Mouse (Mus musculus): Measurements from ENCODE around the gene Lrp6.

The Lrp6 gene

DNA sequence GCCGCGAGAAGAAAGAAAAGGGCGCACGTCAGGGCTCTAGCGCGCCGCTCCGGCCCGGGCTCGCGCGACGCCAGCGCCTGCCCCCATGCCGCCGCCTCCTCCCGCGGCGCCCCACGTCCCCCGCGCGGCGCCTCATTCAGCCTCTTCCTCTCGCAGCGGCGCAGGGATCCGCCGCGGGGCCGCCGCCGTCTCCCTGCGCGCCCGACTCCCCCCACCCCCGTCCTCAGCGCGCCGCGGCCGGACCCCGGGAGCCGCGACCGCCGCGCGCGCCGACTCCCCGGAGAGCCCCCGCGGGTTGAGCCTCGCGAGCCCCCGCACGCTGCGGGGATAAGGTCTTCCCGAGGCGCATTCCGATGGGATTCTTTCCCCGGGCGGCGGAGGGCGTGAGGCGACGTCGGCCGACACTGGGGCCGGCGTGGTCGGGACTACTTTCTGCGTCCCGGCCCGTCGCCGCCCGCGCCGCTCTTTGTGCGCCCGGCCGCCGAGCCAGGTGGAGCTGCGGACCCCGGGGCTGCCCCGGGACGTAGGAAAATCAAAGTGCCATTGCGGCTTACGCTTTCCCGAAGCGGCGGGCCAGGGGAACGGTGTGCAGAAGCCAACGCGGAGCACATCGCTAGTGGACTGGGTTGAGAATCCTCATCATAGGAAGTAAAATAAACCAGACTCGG lies at the start of gene Lrp6:
Gene Lrp6, minus strand, starts transcription at position 148 of the 668 bp plus-strand sequence.
- peak; percentile 74 to 89 for DNase-seq

DNA sequence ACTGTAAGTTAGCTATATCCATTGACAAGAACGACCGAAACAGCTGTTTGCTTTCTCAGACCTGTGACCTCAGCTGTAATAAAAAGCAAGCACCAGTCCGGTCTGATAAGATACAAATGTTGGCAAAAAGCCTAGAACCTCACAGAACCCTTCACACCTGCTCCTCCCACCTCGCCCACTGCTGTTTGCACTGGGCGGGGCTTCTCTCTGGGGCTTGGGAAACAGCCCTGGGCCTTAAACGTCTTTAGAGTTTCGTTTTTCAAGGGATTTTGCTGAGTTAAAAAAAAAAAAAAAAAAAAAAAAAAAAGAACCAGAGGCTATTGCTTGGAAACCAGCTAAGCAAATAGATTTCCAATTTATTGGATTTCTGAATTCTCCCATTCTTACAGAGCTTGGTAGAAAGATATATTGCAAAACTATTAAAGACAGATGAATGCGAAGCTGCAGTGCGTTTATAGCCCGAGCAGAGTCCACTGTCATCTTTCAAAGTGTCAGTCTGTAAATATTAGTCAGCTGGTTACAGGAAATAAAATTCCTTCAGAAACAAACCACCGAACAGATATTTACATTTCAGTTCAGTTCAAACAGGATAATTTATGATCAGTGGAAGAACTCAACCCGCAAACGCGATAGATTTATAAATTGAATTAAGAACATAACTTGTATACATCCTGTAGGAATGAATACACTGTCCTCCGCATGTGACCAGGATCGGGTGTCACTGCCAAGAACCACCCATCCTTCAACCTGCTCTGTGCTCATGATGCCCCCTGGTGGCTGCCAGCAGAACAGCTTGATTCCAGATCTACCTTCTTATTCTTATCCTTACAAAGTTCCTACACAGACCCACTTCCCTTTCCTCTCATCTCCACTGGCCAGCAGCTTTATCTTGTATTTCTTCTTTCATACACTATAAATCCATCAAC lies 48.2 kb upstream of the Lrp6 start:
- DNase-seq = peak; percentile 90 to 91

DNA sequence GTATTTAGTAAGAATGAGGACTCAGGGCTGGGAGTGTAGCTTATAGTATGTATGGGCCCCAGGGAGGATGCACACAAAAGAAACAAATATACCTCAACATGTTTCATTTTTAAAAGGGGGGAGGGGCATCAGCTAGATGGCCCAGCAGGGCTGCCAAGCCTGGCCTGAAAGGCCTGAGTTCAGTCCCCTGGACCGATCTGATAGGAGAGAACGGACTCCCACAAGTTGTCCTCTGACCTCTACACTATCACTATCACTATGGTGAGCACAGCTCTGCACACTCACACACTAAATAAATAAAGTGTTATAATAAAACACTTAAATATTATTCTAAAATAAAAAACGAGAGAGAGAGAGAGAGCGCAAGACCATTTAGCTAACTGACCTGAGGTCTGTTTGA lies 47.6 kb upstream of the Lrp6 start:
- DNase-seq = no peak

DNA sequence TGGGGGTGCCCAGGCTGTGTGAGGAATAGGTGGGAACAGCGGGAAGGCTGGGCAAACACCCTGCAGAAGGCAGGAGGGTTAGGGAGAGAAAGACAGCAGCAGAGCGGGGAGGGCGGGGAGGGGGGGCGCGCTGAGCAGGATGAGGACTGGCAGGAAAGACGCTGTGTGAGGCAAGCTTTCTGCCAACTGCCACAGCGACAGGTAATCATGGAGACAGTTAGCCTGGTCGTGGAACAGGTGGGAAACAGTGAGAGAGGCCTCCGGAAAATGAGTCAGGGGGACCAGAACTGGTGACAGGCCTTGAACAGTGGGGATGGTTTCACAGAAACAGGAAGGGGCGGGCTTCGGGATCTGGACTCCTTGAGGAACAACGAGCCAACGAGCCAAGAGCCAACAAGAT lies 45.1 kb upstream of the Lrp6 start:
- DNase-seq = peak in 1 of 2 experiments; percentile 11

DNA sequence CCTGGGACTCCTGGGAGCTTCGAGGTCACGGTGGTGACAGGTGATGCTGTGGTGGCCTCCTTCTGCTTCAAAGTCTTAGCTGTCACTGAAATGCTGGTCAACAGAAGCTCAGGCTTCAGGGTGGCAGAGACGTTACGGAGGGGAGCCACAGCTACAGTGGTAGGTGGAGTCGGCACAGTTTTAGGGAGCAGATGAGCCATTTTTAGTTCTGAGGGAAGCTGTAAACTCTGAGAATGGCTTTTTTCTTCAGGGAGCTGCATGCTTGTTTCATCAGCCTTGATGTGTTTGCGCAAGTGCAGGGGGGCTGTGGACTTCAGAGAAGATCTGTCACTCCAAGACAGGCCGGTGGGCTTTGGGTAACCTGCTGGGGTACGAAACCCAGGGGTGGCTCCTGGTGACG lies 43.6 kb upstream of the Lrp6 start:
- DNase-seq = no peak

DNA sequence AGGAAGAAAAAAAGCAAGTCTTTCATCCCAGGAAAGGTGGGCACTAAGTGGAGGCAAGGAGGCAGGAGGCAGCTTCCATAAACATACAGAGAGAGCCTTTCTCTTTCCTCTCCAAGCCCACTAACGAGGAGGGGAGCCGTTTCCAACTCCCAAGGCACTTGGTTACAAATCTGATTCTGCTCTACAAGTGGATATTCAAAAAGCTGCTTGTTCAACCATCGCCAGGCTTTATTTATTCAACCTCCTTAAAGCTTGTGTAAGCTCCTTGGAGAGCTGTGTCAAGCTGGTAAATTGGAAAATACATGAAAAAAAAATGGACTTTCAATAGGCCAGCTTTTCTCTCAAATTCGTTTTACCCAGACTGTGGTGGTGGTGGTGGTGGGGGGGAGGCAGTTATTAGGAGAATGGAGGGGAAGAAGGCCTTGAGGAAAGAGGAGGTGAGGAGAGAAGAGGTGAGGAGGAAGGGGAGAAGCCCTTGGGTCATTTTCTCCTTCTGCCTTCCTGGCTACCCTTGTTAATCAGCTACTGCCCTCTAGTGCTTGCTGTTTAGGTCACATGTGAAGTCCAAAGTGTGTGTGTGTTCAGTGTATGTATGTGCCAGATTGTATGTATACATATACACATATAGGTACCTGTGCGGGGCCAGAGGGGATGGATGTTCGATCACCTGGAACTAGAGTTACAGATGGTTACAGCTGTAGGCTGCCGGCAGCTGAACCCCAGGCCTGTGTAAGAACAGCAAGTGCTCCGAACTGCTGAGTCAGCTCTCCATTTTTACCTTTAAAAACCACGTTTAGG lies 40.4 kb upstream of the Lrp6 start:
- peak; percentile 22 to 25 for DNase-seq

DNA sequence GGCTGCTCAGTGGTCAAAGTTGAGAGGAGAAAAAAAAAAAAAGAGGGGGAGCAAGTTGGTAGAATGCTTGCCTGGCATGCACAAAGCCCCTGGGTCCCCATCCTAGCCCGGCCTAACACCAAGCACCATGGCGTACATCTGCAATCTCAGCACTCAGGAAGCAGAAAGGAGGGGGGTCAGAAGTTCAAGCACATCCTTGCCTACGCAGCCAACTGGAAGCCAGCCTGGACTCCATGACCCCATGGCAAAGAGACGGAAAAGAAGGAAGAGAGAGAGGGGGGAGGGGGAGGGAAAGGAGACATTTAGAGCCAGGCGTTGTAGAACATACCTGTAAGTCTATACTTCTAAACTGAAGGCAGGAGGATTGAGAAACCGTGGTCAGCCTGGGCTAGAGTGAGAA lies 39.8 kb upstream of the Lrp6 start:
- no peak for DNase-seq

DNA sequence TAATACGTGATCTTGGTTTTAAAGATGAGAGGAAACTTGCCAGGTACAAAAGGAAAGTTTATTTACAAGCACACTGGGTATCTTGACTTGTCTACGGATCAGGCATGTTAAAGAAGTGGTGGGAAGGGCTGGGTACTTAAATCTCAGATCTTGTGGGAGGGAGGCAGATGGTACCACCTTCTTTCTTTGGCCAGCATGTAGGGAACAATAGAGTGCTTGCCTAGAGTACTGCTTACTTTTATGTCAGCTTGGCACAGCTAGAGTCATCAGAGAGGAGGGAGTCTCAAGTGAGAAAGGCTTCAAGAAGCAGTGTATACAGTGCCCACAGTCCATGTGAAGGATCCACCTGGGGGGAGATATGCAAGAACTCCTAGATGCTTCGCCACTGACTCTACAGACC lies 38.4 kb upstream of the Lrp6 start:
- DNase-seq = no peak

DNA sequence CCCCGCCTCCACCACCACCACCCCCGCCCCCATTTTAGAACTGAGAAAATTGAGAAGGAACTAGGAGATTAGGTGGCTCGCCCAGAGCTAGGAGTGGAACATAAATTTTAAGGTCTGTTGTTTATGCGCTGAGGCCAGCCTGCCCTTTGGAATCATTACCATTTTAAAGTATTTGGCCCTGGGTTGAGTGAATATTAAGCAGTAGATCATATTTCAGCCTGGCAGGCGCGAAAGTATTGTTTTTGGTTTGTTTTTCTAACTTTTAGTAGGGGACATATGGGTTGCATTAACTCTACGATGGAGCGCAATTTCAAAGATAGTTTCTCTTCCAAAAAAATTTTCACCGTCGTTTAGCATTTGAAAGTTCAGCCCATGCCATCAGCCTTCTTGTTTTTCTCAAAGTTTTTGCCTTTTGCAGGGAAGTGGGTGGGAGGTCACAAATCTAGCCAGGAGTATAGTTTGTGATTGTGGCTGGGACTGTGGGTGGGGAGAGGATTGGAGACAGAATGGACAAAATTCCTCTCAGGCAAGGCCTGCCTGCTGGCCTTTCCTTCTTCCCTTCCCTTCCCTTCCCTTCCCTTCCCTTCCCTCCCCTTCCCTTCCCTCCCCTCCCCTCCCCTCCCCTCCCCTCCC lies 35.7 kb upstream of the Lrp6 start:
- DNase-seq = no peak

DNA sequence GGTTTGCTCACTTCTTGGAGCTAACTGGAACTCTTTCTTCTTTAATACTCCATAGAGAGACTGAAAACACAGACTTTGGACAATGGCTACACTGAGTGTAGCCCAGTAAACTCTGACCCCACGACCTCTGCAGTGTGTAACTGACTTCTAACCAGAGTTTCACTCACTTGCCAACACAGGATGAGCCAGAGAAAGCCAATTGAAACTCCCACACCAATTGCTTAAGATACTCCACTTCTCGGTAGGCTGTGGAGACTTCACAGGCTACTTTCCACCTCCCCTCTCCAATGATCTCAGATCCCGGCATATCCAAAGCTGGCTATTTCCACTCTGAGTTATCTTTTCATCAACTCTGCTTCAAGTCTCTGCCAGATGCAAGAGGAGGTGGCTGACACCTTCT lies 35.0 kb upstream of the Lrp6 start:
- DNase-seq = no peak

DNA sequence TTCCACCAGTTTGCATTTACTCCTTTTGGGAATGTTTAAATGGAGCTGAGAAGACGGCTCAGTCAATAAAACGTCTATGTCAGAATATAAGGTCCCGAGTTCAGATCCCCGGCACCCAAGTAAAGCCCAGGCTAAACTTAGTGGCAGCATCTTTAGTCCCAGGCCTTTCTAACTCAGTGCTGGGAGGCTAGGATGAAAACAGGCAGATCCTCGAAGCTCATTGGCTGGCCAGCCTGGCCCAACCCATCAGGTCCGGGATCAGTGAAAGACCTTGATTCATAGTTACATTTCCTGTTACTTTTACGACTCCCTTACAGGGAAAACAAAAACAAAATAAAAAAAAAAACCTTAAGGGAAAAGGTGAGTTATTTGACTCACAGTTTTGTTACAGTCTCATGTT lies 34.4 kb upstream of the Lrp6 start:
- DNase-seq = no peak

DNA sequence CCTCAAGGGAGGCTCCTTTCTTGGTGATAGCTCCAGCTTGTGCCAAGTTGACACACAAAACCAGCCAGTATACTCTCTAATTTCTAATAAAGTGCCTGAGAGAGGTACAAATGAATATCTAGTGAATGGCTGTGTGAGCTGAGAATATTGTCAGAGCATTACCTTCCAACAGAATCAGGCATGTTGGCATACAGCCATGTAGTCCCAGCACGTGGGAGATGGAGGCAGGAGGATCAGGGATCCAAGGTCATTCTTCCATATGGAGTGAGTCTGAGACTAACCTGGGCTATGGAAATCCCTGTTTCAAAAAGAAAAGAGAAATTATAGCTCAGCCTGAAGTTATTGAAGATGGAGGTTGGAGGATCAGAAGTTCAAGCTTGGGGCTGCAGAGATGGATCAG lies 32.5 kb upstream of the Lrp6 start:
- DNase-seq = no peak

DNA sequence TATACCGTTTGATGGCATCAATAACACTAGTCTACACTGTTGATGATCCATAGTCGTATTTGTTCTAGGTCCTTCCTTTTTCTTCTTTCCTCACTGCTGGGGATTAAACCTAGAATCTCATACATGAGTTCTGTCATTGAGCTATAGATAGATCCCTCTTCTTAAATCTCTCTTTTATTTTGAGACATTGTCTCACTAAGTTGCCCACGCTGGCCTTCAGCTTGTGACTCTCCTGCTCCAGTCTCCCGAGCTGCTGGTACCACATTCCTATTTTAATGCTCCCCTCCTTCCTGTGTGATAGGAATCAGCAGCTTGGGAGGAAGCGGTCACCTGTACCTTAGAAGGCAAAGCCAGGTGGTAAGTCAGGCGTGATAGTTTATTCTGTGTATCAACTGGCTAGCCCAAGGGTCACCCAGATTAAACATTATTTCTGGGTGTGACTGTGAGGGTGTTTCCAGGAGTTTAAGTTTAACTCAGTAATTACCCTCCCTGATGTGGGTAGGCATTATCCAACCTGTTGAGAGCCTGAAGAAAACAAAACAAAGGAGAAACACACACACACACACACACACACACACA lies 31.0 kb upstream of the Lrp6 start:
- no peak for DNase-seq

DNA sequence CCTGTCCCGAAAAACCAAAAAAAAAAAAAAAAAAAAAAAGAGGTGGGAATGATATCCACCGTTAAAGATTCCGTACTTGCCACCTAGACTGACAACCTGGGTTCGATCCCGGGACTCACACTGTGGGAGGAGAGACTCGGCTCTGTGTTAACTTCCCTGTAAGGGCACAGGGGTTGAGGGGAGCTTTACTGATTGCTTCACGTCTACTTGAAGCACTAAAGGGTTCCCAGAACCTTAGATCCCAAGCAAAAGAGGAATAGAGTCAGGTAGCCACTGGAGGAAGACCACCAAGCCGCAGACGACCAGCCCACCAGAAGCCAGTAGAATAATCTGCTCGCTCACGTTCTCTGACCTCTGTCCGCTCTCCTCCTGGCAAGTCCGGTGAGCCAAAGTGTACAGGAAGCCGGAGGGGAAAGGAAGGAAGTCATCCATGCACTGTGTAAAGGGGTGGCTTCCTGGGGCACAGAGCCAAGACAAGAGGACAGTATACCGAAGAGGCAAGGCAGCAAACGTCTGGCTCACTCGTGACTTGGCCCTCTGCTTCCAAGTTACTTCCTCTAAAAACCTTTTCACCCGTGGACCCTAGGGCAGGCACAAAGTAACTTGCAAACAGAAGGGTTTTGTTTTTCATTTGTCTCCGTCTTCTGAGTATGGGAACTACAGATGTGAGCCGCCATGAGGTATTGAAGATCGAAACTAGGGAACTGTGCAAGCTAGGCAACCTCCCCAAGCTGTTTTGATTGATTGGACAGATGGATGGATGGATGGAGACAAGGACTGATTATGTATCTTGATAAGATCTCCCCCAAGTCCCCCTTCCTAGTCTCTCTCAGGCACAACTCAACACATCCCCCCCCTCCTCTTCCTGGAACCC lies 28.0 kb upstream of the Lrp6 start:
- DNase-seq = no peak

DNA sequence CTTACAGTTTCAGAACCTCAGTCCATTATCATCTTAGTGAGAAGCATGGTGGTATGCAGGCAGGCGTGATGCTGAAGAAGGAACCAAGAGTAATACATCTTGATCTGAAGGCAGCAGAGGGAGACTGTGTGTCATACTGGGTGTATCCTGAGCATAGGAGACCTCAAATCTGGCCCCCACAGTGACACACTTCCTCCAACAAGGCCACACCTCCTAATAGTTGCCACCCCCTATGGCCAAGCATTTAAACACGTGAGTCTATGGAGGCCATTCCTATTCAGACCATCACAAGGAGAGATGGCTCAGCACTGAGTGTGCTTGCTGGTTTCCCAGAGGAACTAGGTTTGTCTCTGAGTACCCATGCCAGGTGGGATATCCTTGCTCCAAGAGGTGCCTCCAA lies 24.8 kb upstream of the Lrp6 start:
- no peak for DNase-seq

DNA sequence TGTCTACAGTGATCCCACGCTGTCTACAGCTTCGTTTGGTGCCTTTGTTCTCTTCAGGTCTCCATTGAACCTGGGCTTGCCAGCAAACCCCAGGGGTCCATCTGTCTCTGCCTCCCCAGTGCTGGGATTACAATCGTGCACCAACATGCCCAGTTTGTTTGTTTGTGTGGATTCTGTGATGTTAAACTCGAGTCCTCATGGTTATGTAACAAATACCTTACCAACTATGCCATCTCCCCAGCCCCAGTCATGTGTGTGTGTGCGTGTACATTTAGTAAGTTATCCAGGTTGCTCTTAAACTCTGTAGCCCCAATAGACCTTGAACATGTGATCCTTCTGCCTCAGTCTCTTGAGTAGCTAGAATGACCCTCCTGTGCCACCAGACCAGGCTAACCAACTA lies 19.5 kb upstream of the Lrp6 start:
- DNase-seq = no peak

DNA sequence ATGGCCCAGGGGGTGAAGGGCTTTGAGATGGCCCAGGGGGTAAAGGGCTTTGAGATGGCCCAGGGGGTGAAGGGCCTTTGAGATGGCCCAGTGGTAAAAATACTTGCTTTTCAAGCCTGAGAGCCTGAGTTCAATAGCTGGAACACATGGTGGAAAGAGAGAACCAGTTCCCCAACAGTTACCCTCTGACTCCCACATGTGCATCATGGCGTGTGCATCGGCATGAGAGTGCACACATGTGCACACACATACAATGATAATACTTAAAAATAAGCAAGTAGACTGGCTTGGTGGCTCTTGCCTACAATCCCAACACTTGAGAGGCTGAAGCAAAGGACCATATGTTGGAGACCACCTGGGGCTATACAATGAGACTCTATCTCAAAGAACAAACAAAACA lies 17.9 kb upstream of the Lrp6 start:
- DNase-seq = no peak

DNA sequence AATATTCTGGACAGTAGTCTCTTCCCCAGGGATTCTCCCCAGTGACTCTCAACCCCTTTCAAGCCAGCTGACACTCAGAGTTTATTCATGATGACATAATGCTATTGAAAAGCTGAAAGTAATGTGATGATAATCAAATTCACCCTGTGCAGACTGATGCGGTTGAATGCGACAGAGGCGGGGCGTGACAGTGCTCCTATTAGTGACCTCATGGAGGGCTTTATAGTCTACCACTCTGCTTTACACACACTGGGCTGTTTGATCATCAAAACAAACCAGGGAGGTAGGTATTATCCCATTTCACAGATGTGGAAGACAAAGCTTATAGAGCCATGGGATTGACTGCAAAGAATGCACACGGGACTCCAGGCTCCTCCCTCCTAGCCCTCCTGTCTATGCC lies 15.3 kb upstream of the Lrp6 start:
- no peak for DNase-seq

DNA sequence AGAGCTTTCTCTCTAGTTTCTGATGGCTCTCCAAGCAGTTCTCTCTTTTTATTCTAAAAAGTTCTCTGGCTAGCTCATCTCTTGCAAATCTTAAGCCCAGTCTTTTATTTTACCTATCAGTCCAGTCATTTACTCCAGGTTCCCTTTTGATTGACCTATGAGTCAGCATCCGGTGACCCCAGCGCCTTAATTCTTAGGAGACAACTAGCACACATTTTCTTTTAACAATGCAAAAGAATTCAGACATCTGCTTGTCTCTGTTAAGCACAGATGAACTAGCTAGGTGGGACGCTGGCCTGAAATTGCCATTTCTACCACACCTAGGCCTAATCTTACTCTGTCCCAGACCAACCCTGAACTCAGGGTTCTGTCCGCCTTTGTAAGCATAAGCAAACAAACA lies 12.7 kb upstream of the Lrp6 start:
- no peak for DNase-seq

DNA sequence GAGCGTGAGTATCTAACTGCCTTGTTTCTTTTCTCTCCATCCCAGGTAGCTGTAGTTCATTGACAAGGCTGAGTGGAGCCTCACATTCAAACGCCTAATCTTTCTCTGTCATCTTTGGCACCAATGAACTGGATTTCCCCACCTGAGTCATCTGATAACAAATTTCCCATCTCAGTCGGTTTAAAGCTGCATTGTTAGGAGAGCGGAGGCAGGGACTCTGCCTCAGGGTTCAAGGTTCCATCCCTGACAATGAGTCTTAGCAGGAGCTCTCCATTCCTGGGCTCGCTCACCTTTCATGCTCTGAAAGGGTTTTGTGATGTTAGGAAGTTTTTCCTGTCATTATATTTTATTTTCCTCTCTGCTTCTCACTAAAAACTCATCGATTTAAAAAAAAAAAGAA lies 11.3 kb upstream of the Lrp6 start:
- no peak for DNase-seq

DNA sequence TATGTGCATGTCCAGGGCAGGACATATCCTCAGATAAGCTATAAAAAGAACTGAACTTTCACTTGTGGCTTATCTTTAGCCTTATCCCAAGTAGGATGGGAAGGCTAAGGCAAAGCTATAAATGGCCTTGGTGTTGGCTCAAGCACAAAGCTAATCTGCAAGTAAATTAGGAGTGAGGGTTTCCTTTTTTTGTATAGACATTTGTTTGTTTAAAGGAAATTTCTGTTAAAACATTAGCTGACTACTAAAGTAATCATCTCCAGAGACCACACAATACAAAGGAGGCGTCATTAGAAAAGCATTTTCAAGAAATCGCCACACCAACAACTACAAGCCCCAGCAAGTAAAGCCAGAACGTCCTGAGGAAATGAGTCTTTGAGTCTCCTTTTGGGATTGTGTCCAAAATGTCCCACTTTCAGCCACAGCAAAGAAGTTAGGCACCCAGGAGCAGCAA lies 8.6 kb upstream of the Lrp6 start:
- no peak for DNase-seq
